Mouse (Mus musculus): Measurements from ENCODE around the gene Tmed11. TPM values are rescaled to one million over a fixed set of nuclear protein-coding genes. Genes with fewer than 3 reads are reported as not detected.
"Not testable (repeated sequence)": the region's sequence is repeated elsewhere in the genome, so short reads cannot be mapped to it uniquely, and the experiment has no call there.

The Tmed11 gene
- not detected in 2 replicates for polyA plus RNA-seq (2015; fragmentation: Nextera tagmentation; extraction: Ambion mirVana)

GRCm38 (mm10) chr5:108795263-108795662, at the start of gene Tmed11:
Tmed11 (minus strand) TSS chr5:108795363.
- H3K9ac ChIP-seq (replicated peaks); H3K27me3 ChIP-seq; H3K27ac ChIP-seq (replicated peaks); H3K9me3 ChIP-seq; H3K4me1 ChIP-seq; H3K4me2 ChIP-seq (replicated peaks); ATAC-seq (replicated peaks); H3K4me3 ChIP-seq; H3K36me3 ChIP-seq: not testable (repeated sequence)
- WGBS = 53% methylated on average over 2 of the region's 2 CpGs

- Histone ChIP-seq H3K36me3 (no peaks in the 10 kb centered on the region), H3K9ac (replicated peaks) (no peak overlapping the region), H3K27me3 (no peaks in the 10 kb centered on the region), H3K4me3 (no peak overlapping the region), H3K27ac (replicated peaks) (no peak overlapping the region), H3K9me3 (no peaks in the 10 kb centered on the region), H3K4me2 (replicated peaks) (no peak overlapping the region), H3K4me1 (no peaks in the 10 kb centered on the region)
- no peak for ATAC-seq (replicated peaks)
- 79% methylated on average over 1 of the region's 1 CpGs for WGBS
Observed at GRCm38 (mm10) chr5:108836156-108836555, 41.0 kb upstream of the Tmed11 start.

- Histone ChIP-seq H3K9ac (replicated peaks) (no peak overlapping the region), H3K4me2 (replicated peaks) (no peak overlapping the region), H3K27ac (replicated peaks) (no peak overlapping the region), H3K36me3 (no peaks in the 10 kb centered on the region), H3K9me3 (no peaks in the 10 kb centered on the region), H3K4me1 (no peaks in the 10 kb centered on the region), H3K27me3 (no peaks in the 10 kb centered on the region), H3K4me3 (no peak overlapping the region)
- no peak for ATAC-seq (replicated peaks)
- 80% methylated on average over 2 of the region's 2 CpGs for WGBS
Observed at GRCm38 (mm10) chr5:108823276-108823675, 28.1 kb upstream of the Tmed11 start.

GRCm38 (mm10) chr5:108808750-108809149, 13.6 kb upstream of the Tmed11 start, which contains the start of gene Vmn2r8:
Vmn2r8 (minus strand) TSS chr5:108808850.
- H3K4me1 ChIP-seq; H3K27me3 ChIP-seq; H3K9me3 ChIP-seq; H3K4me2 ChIP-seq (replicated peaks); H3K27ac ChIP-seq (replicated peaks); H3K36me3 ChIP-seq; H3K4me3 ChIP-seq; ATAC-seq (replicated peaks); H3K9ac ChIP-seq (replicated peaks): not testable (repeated sequence)
- 77% methylated on average over 2 of the region's 2 CpGs for WGBS

GRCm38 (mm10) chr5:108803646-108804045, 8.5 kb upstream of the Tmed11 start:
- no peaks in the 10 kb centered on the region for H3K36me3 ChIP-seq
- no peak overlapping the region for H3K27ac ChIP-seq (replicated peaks)
- no peaks in the 10 kb centered on the region for H3K4me1 ChIP-seq
- no peak overlapping the region for H3K4me3 ChIP-seq
- no peak for ATAC-seq (replicated peaks)
- H3K27me3 ChIP-seq = no peaks in the 10 kb centered on the region
- 44% methylated on average over 1 of the region's 1 CpGs for WGBS
- H3K9ac ChIP-seq (replicated peaks) = no peak overlapping the region
- H3K4me2 ChIP-seq (replicated peaks) = no peak overlapping the region
- H3K9me3 ChIP-seq = no peaks in the 10 kb centered on the region

GRCm38 (mm10) chr5:108790385-108790784, 4.8 kb downstream of the Tmed11 start:
- not testable (repeated sequence) for H3K4me2 ChIP-seq (replicated peaks); ATAC-seq (replicated peaks); H3K4me3 ChIP-seq; H3K9me3 ChIP-seq; H3K27me3 ChIP-seq; H3K27ac ChIP-seq (replicated peaks); H3K4me1 ChIP-seq; H3K9ac ChIP-seq (replicated peaks); H3K36me3 ChIP-seq
- 38% methylated on average over 1 of the region's 1 CpGs for WGBS

- Histone ChIP-seq H3K9me3 (no peaks in the 10 kb centered on the region), H3K4me1 (no peaks in the 10 kb centered on the region), H3K27me3 (no peaks in the 10 kb centered on the region), H3K4me2 (replicated peaks) (no peak within 1 kb of the TSS), H3K27ac (replicated peaks) (no peak within 1 kb of the TSS), H3K4me3 (no peak within 1 kb of the TSS), H3K9ac (replicated peaks) (no peak within 1 kb of the TSS), H3K36me3 (no peaks in the 10 kb centered on the region)
- no peak for ATAC-seq (replicated peaks)
- WGBS = 81% methylated on average over 40 of the region's 40 CpGs
Observed at GRCm38 (mm10) chr5:108774630-108775306, 20.4 kb downstream of the Tmed11 start, which contains the start of gene Rnf212. Rnf212 (minus strand) TSS chr5:108774982.

GRCm38 (mm10) chr5:108760002-108760401, 35.2 kb downstream of the Tmed11 start:
- H3K36me3 ChIP-seq = no peaks in the 10 kb centered on the region
- H3K9me3 ChIP-seq = no peaks in the 10 kb centered on the region
- H3K9ac ChIP-seq (replicated peaks) = no peak overlapping the region
- H3K27me3 ChIP-seq = no peaks in the 10 kb centered on the region
- 86% methylated on average over 2 of the region's 2 CpGs for WGBS
- H3K27ac ChIP-seq (replicated peaks) = no peak overlapping the region
- ATAC-seq (replicated peaks) = no peak
- H3K4me2 ChIP-seq (replicated peaks) = no peak overlapping the region
- no peaks in the 10 kb centered on the region for H3K4me1 ChIP-seq
- H3K4me3 ChIP-seq = no peak overlapping the region

GRCm38 (mm10) chr5:108758396-108758795, 36.8 kb downstream of the Tmed11 start:
- H3K4me1 ChIP-seq = no peaks in the 10 kb centered on the region
- H3K4me2 ChIP-seq (replicated peaks) = no peak overlapping the region
- no peak overlapping the region for H3K27ac ChIP-seq (replicated peaks)
- no peak overlapping the region for H3K9ac ChIP-seq (replicated peaks)
- no peaks in the 10 kb centered on the region for H3K9me3 ChIP-seq
- no peak overlapping the region for H3K4me3 ChIP-seq
- ATAC-seq (replicated peaks) = no peak
- no peaks in the 10 kb centered on the region for H3K27me3 ChIP-seq
- H3K36me3 ChIP-seq = no peaks in the 10 kb centered on the region
- 60% methylated on average over 3 of the region's 3 CpGs for WGBS

GRCm38 (mm10) chr5:108751258-108751657, 43.9 kb downstream of the Tmed11 start:
- H3K4me2 ChIP-seq (replicated peaks); ATAC-seq (replicated peaks); H3K9me3 ChIP-seq; H3K27ac ChIP-seq (replicated peaks); H3K27me3 ChIP-seq; H3K4me3 ChIP-seq; H3K9ac ChIP-seq (replicated peaks); H3K36me3 ChIP-seq; H3K4me1 ChIP-seq: not testable (repeated sequence)
- WGBS = 87% methylated on average over 4 of the region's 4 CpGs

GRCm38 (mm10) chr5:108750328-108751210, 44.6 kb downstream of the Tmed11 start:
- 74% methylated on average over 5 of the region's 5 CpGs for WGBS
- H3K4me1 ChIP-seq = no peaks in the 10 kb centered on the region
- no peaks in the 10 kb centered on the region for H3K9me3 ChIP-seq
- no peaks in the 10 kb centered on the region for H3K36me3 ChIP-seq
- no peak overlapping the region for H3K27ac ChIP-seq (replicated peaks)
- no peak overlapping the region for H3K4me3 ChIP-seq
- H3K9ac ChIP-seq (replicated peaks) = no peak overlapping the region
- no peak overlapping the region for H3K4me2 ChIP-seq (replicated peaks)
- no peaks in the 10 kb centered on the region for H3K27me3 ChIP-seq
- no peak for ATAC-seq (replicated peaks)

GRCm38 (mm10) chr5:108744629-108745028, 50.5 kb downstream of the Tmed11 start:
- Histone ChIP-seq H3K9me3 (no peaks in the 10 kb centered on the region), H3K4me1 (no peaks in the 10 kb centered on the region), H3K36me3 (no peaks in the 10 kb centered on the region), H3K4me2 (replicated peaks) (no peak overlapping the region), H3K9ac (replicated peaks) (no peak overlapping the region), H3K27me3 (no peaks in the 10 kb centered on the region), H3K27ac (replicated peaks) (no peak overlapping the region), H3K4me3 (no peak overlapping the region)
- no peak for ATAC-seq (replicated peaks)
- WGBS = 86% methylated on average over 3 of the region's 3 CpGs
